Mouse (Mus musculus): ENCODE data around the gene Ros1. TPM values are rescaled to one million over a fixed set of nuclear protein-coding genes. Genes with fewer than 3 reads are reported as not detected.
A peak's percentile ranks its signal among the peaks of the same experiment; 100 is the strongest.

Gene Ros1
- polyA plus RNA-seq, 1 experiment from 2014 or later = not detected

GRCm38 (mm10) chr10:52232196-52233176 lies 37.4 kb upstream of the Ros1 start:
- ATAC-seq (ENCODE audit: insufficient number of reproducible peaks, insufficient read depth, low FRiP score, low read depth) = peak; percentile 50
- Histone ChIP-seq H3K9me3 (ENCODE audit: control insufficient read depth, low read length) (no peaks in the 10 kb centered on the region), H3K27ac (replicated peaks in 1 of 2; ENCODE audit: control insufficient read depth in 1 of 2, insufficient read depth in 1 of 2, low read depth in 2 of 2, low read length in 2 of 2) (no peak overlapping the region), H3K4me1 (ENCODE audit: control insufficient read depth in 2 of 2, insufficient read depth in 2 of 2, low read length in 2 of 2) (peaks cover 0 to 6% of the 10 kb centered on the region in 2 experiments; a peak in 1 of 4 replicates), H3K4me2 (ENCODE audit: low read length) (peak overlapping the region; percentile 89), H3K27me3 (ENCODE audit: control insufficient read depth, insufficient read depth, low read length) (no peaks in the 10 kb centered on the region), H3K9ac (ENCODE audit: low read length) (peak overlapping the region; percentile 89), H3K36me3 (ENCODE audit: control insufficient read depth, insufficient read depth, low read length) (no peaks in the 10 kb centered on the region), H3K4me3 (ENCODE audit: control insufficient read depth in 1 of 2, insufficient read depth in 1 of 2, low read depth in 1 of 2, low read length in 2 of 2) (peak overlapping the region; percentile 38 to 83)
- WGBS = 11% methylated on average over 21 of the region's 21 CpGs

GRCm38 (mm10) chr10:52219600-52219999 lies 24.6 kb upstream of the Ros1 start:
- H3K4me2 ChIP-seq (ENCODE audit: low read length) = no peak overlapping the region
- H3K9me3 ChIP-seq (ENCODE audit: control insufficient read depth, low read length) = no peaks in the 10 kb centered on the region
- 62% methylated on average over 3 of the region's 3 CpGs for WGBS
- no peak for ATAC-seq (ENCODE audit: insufficient number of reproducible peaks, insufficient read depth, low FRiP score, low read depth)
- no peaks in the 10 kb centered on the region for H3K36me3 ChIP-seq (ENCODE audit: control insufficient read depth, insufficient read depth, low read length)
- H3K27me3 ChIP-seq (ENCODE audit: control insufficient read depth, insufficient read depth, low read length) = no peaks in the 10 kb centered on the region
- no peak overlapping the region for H3K4me3 ChIP-seq (ENCODE audit: control insufficient read depth in 1 of 2, insufficient read depth in 1 of 2, low read depth in 1 of 2, low read length in 2 of 2)
- H3K9ac ChIP-seq (ENCODE audit: low read length) = no peak overlapping the region
- H3K27ac ChIP-seq (replicated peaks in 1 of 2; ENCODE audit: control insufficient read depth in 1 of 2, insufficient read depth in 1 of 2, low read depth in 2 of 2, low read length in 2 of 2) = no peak overlapping the region
- H3K4me1 ChIP-seq (ENCODE audit: control insufficient read depth in 2 of 2, insufficient read depth in 2 of 2, low read length in 2 of 2) = peaks cover 0 to 5% of the 10 kb centered on the region in 2 experiments; a peak in 1 of 4 replicates

GRCm38 (mm10) chr10:52217564-52217934 lies 22.5 kb upstream of the Ros1 start:
- Histone ChIP-seq H3K36me3 (ENCODE audit: control insufficient read depth, insufficient read depth, low read length) (no peaks in the 10 kb centered on the region), H3K4me3 (ENCODE audit: control insufficient read depth in 1 of 2, insufficient read depth in 1 of 2, low read depth in 1 of 2, low read length in 2 of 2) (no peak overlapping the region), H3K27me3 (ENCODE audit: control insufficient read depth, insufficient read depth, low read length) (no peaks in the 10 kb centered on the region), H3K9me3 (ENCODE audit: control insufficient read depth, low read length) (no peaks in the 10 kb centered on the region), H3K4me2 (ENCODE audit: low read length) (no peak overlapping the region), H3K27ac (replicated peaks in 1 of 2; ENCODE audit: control insufficient read depth in 1 of 2, insufficient read depth in 1 of 2, low read depth in 2 of 2, low read length in 2 of 2) (no peak overlapping the region), H3K9ac (ENCODE audit: low read length) (no peak overlapping the region), H3K4me1 (ENCODE audit: control insufficient read depth in 2 of 2, insufficient read depth in 2 of 2, low read length in 2 of 2) (peaks cover 0 to 5% of the 10 kb centered on the region in 2 experiments; a peak in 1 of 4 replicates)
- WGBS = 46% methylated on average over 7 of the region's 7 CpGs
- no peak for ATAC-seq (ENCODE audit: insufficient number of reproducible peaks, insufficient read depth, low FRiP score, low read depth)

- 23% methylated on average over 7 of the region's 7 CpGs for WGBS
Measured at GRCm38 (mm10) chr10:52216797-52217563, 21.9 kb upstream of the Ros1 start.

GRCm38 (mm10) chr10:52215267-52215818 lies 20.3 kb upstream of the Ros1 start:
- Histone ChIP-seq H3K4me3 (ENCODE audit: control insufficient read depth in 1 of 2, insufficient read depth in 1 of 2, low read depth in 1 of 2, low read length in 2 of 2) (no peak overlapping the region), H3K36me3 (ENCODE audit: control insufficient read depth, insufficient read depth, low read length) (no peaks in the 10 kb centered on the region), H3K9me3 (ENCODE audit: control insufficient read depth, low read length) (no peaks in the 10 kb centered on the region), H3K27me3 (ENCODE audit: control insufficient read depth, insufficient read depth, low read length) (no peaks in the 10 kb centered on the region), H3K27ac (replicated peaks in 1 of 2; ENCODE audit: control insufficient read depth in 1 of 2, insufficient read depth in 1 of 2, low read depth in 2 of 2, low read length in 2 of 2) (no peak overlapping the region), H3K4me2 (ENCODE audit: low read length) (no peak overlapping the region), H3K4me1 (ENCODE audit: control insufficient read depth in 2 of 2, insufficient read depth in 2 of 2, low read length in 2 of 2) (peaks cover 0 to 5% of the 10 kb centered on the region in 2 experiments; a peak in 1 of 4 replicates), H3K9ac (ENCODE audit: low read length) (no peak overlapping the region)
- WGBS = 12% methylated on average over 2 of the region's 2 CpGs
- ATAC-seq (ENCODE audit: insufficient number of reproducible peaks, insufficient read depth, low FRiP score, low read depth) = no peak

More at GRCm38 (mm10) chr10:52216797-52217563, 21.9 kb upstream of the Ros1 start:
- Histone ChIP-seq H3K27ac (replicated peaks in 1 of 2; ENCODE audit: control insufficient read depth in 1 of 2, insufficient read depth in 1 of 2, low read depth in 2 of 2, low read length in 2 of 2) (no peak overlapping the region), H3K4me2 (ENCODE audit: low read length) (no peak overlapping the region), H3K27me3 (ENCODE audit: control insufficient read depth, insufficient read depth, low read length) (no peaks in the 10 kb centered on the region), H3K4me3 (ENCODE audit: control insufficient read depth in 1 of 2, insufficient read depth in 1 of 2, low read depth in 1 of 2, low read length in 2 of 2) (no peak overlapping the region), H3K4me1 (ENCODE audit: control insufficient read depth in 2 of 2, insufficient read depth in 2 of 2, low read length in 2 of 2) (peaks cover 0 to 5% of the 10 kb centered on the region in 2 experiments; a peak in 1 of 4 replicates), H3K9me3 (ENCODE audit: control insufficient read depth, low read length) (no peaks in the 10 kb centered on the region), H3K36me3 (ENCODE audit: control insufficient read depth, insufficient read depth, low read length) (no peaks in the 10 kb centered on the region), H3K9ac (ENCODE audit: low read length) (no peak overlapping the region)
- ATAC-seq (ENCODE audit: insufficient number of reproducible peaks, insufficient read depth, low FRiP score, low read depth) = no peak

GRCm38 (mm10) chr10:52204006-52204405 lies 9.0 kb upstream of the Ros1 start:
- WGBS = 69% methylated on average over 2 of the region's 2 CpGs
- Histone ChIP-seq H3K27me3 (ENCODE audit: control insufficient read depth, insufficient read depth, low read length) (no peaks in the 10 kb centered on the region), H3K9me3 (ENCODE audit: control insufficient read depth, low read length) (no peaks in the 10 kb centered on the region), H3K4me2 (ENCODE audit: low read length) (no peak overlapping the region), H3K9ac (ENCODE audit: low read length) (no peak overlapping the region), H3K4me3 (ENCODE audit: control insufficient read depth in 1 of 2, insufficient read depth in 1 of 2, low read depth in 1 of 2, low read length in 2 of 2) (no peak overlapping the region), H3K4me1 (ENCODE audit: control insufficient read depth in 2 of 2, insufficient read depth in 2 of 2, low read length in 2 of 2) (no peaks in the 10 kb centered on the region), H3K36me3 (ENCODE audit: control insufficient read depth, insufficient read depth, low read length) (no peaks in the 10 kb centered on the region), H3K27ac (replicated peaks in 1 of 2; ENCODE audit: control insufficient read depth in 1 of 2, insufficient read depth in 1 of 2, low read depth in 2 of 2, low read length in 2 of 2) (no peak overlapping the region)
- no peak for ATAC-seq (ENCODE audit: insufficient number of reproducible peaks, insufficient read depth, low FRiP score, low read depth)

GRCm38 (mm10) chr10:52185900-52186299 lies 9.1 kb downstream of the Ros1 start:
- H3K4me1 ChIP-seq (ENCODE audit: control insufficient read depth in 2 of 2, insufficient read depth in 2 of 2, low read length in 2 of 2) = no peaks in the 10 kb centered on the region
- H3K27me3 ChIP-seq (ENCODE audit: control insufficient read depth, insufficient read depth, low read length) = no peaks in the 10 kb centered on the region
- H3K9ac ChIP-seq (ENCODE audit: low read length) = no peak overlapping the region
- 65% methylated on average over 4 of the region's 4 CpGs for WGBS
- no peak overlapping the region for H3K4me2 ChIP-seq (ENCODE audit: low read length)
- no peak for ATAC-seq (ENCODE audit: insufficient number of reproducible peaks, insufficient read depth, low FRiP score, low read depth)
- H3K27ac ChIP-seq (replicated peaks in 1 of 2; ENCODE audit: control insufficient read depth in 1 of 2, insufficient read depth in 1 of 2, low read depth in 2 of 2, low read length in 2 of 2) = no peak overlapping the region
- no peaks in the 10 kb centered on the region for H3K9me3 ChIP-seq (ENCODE audit: control insufficient read depth, low read length)
- H3K4me3 ChIP-seq (ENCODE audit: control insufficient read depth in 1 of 2, insufficient read depth in 1 of 2, low read depth in 1 of 2, low read length in 2 of 2) = no peak overlapping the region
- H3K36me3 ChIP-seq (ENCODE audit: control insufficient read depth, insufficient read depth, low read length) = no peaks in the 10 kb centered on the region
